Mouse (Mus musculus) C2C12 (cell line): ENCODE data around the gene Cdyl2. TPM values are rescaled to one million over a fixed set of nuclear protein-coding genes. Genes with fewer than 3 reads are reported as not detected.

Experiments
- H3K27me3 ChIP-seq: one replicate; pipeline ENCODE4 v1.6.1; 2011; ENCODE audit not compliant: control insufficient read depth, insufficient read depth, insufficient read length
- H3K36me3 ChIP-seq: one replicate; pipeline ENCODE4 v1.6.1; 2011; ENCODE audit not compliant: control insufficient read depth, insufficient read depth
- H3K4me3 ChIP-seq: one replicate; pipeline ENCODE4 v1.5.1; 2011; ENCODE audit warnings: mild to moderate bottlenecking, control low read depth; ENCODE audit not compliant: poor library complexity, insufficient read depth, severe bottlenecking
- H3K79me2 ChIP-seq: one replicate; pipeline ENCODE4 v1.6.1; 2011; ENCODE audit not compliant: control insufficient read depth, insufficient read depth
- H3K79me3 ChIP-seq: one replicate; pipeline ENCODE4 v1.6.1; 2011; ENCODE audit warnings: low read depth, control low read depth
- H3ac ChIP-seq: one replicate; pipeline ENCODE3; 2011; ENCODE audit warnings: low read depth; ENCODE audit not compliant: control insufficient read depth, insufficient read length
- CEBPB ChIP-seq: IDR thresholded peaks from one replicate; pipeline ENCODE4 v1.6.1; 2011; ENCODE audit warnings: low read depth, mild to moderate bottlenecking, control low read depth, moderate library complexity
- CTCF ChIP-seq: IDR thresholded peaks from one replicate; pipeline ENCODE4 v1.5.1; 2011; ENCODE audit not compliant: control insufficient read depth, insufficient read depth, insufficient read length
- FOSL1 ChIP-seq: IDR thresholded peaks from one replicate; pipeline ENCODE4 v1.8.0; 2011; ENCODE audit warnings: mild to moderate bottlenecking, low read length; ENCODE audit not compliant: poor library complexity, insufficient read depth, severe bottlenecking
- MAX ChIP-seq: IDR thresholded peaks from one replicate; pipeline ENCODE4 v1.6.1; 2011; ENCODE audit warnings: mild to moderate bottlenecking, control low read depth
- MYOD1 ChIP-seq: IDR thresholded peaks from one replicate; pipeline ENCODE4 v1.6.1; 2011; ENCODE audit warnings: low read depth; ENCODE audit not compliant: control insufficient read depth, insufficient read length
- MYOG ChIP-seq: IDR thresholded peaks from one replicate; pipeline ENCODE4 v1.6.1; 2011; ENCODE audit not compliant: control insufficient read depth, insufficient read length; ENCODE audit errors: extremely low read depth
- USF1 ChIP-seq: IDR thresholded peaks from one replicate; pipeline ENCODE4 v1.6.1; 2011; ENCODE audit warnings: low read depth, mild to moderate bottlenecking, control low read depth, moderate library complexity
- polyA plus RNA-seq: library from polyadenylated mRNA; unstranded; fragments of >200 nt; fragmentation: generic; extraction: Trizol; gene quantifications from one replicate; pipeline ENCODE4 v1.2.1, GENCODE M21; 2012; ENCODE audit warnings: missing spikeins

Gene Cdyl2
- polyA plus RNA-seq, 1 experiment, result 0.35 TPM

GRCm38 (mm10) chr8:116666781-116667325, 65.9 kb downstream of the Cdyl2 start:
- no peaks in the 10 kb centered on the region for H3K27me3 ChIP-seq
- no peaks in the 10 kb centered on the region for H3K79me2 ChIP-seq
- TF ChIP-seq FOSL1, result no peak
- no peak for TF ChIP-seq CTCF
- no peak for TF ChIP-seq USF1
- TF ChIP-seq MYOG, result no peak
- no peak for TF ChIP-seq MAX
- no peak for TF ChIP-seq MYOD1
- no peak for TF ChIP-seq CEBPB
- no peak overlapping the region for H3K4me3 ChIP-seq
- H3K36me3 ChIP-seq, result no peaks in the 10 kb centered on the region
- H3ac ChIP-seq, result no peak overlapping the region
- no peaks in the 10 kb centered on the region for H3K79me3 ChIP-seq

- Histone ChIP-seq H3K79me3 (no peaks in the 10 kb centered on the region), H3K4me3 (no peak overlapping the region)
- TF ChIP-seq CTCF (no peak), CEBPB (no peak), FOSL1 (no peak), USF1 (no peak), MYOD1 (no peak), MAX (no peak), MYOG (no peak)
Observed at GRCm38 (mm10) chr8:116661521-116661920, 71.3 kb downstream of the Cdyl2 start.

GRCm38 (mm10) chr8:116656811-116657210, 76.0 kb downstream of the Cdyl2 start:
- TF ChIP-seq MAX, result no peak
- TF ChIP-seq FOSL1, result no peak
- no peak for TF ChIP-seq MYOD1
- TF ChIP-seq CEBPB, result no peak
- no peak for TF ChIP-seq CTCF
- TF ChIP-seq USF1, result no peak
- TF ChIP-seq MYOG, result no peak
- Histone ChIP-seq H3K79me2 (no peaks in the 10 kb centered on the region), H3K4me3 (no peak overlapping the region), H3K79me3 (no peaks in the 10 kb centered on the region), H3K27me3 (no peaks in the 10 kb centered on the region), H3ac (no peak overlapping the region), H3K36me3 (no peaks in the 10 kb centered on the region)

More at GRCm38 (mm10) chr8:116661521-116661920, 71.3 kb downstream of the Cdyl2 start:
- Histone ChIP-seq H3ac (no peak overlapping the region), H3K79me2 (no peaks in the 10 kb centered on the region), H3K27me3 (no peaks in the 10 kb centered on the region), H3K36me3 (no peaks in the 10 kb centered on the region)

GRCm38 (mm10) chr8:116654881-116655280, 77.9 kb downstream of the Cdyl2 start:
- Histone ChIP-seq H3K4me3 (no peak overlapping the region), H3K27me3 (no peaks in the 10 kb centered on the region), H3K79me2 (no peaks in the 10 kb centered on the region), H3K36me3 (no peaks in the 10 kb centered on the region), H3ac (no peak overlapping the region), H3K79me3 (no peaks in the 10 kb centered on the region)
- TF ChIP-seq CEBPB (no peak), CTCF (no peak), USF1 (no peak), MAX (no peak), MYOG (no peak), FOSL1 (no peak), MYOD1 (no peak)

GRCm38 (mm10) chr8:116652949-116653348, 79.8 kb downstream of the Cdyl2 start:
- no peaks in the 10 kb centered on the region for H3K79me2 ChIP-seq
- no peak overlapping the region for H3ac ChIP-seq
- H3K27me3 ChIP-seq, result no peaks in the 10 kb centered on the region
- H3K36me3 ChIP-seq, result no peaks in the 10 kb centered on the region
- TF ChIP-seq MAX (no peak), USF1 (no peak), MYOG (no peak), FOSL1 (no peak), CTCF (no peak), CEBPB (no peak), MYOD1 (no peak)
- H3K79me3 ChIP-seq, result no peaks in the 10 kb centered on the region
- H3K4me3 ChIP-seq, result no peak overlapping the region
